Mouse (Mus musculus) retina, postnatal 1 day (tissue): ENCODE data around the gene Dkc1.

ENCODE experiments used
- DNase-seq: peaks from one replicate; pipeline ENCODE4 v3.0.0-alpha.2; 2012

Dkc1 gene

GRCm38 (mm10) chrX:75095369-75096162 lies at the start of gene Dkc1:
TSS of gene Dkc1 (plus strand) at chrX:75095854.
- DNase-seq = peak; percentile 96

DNA sequence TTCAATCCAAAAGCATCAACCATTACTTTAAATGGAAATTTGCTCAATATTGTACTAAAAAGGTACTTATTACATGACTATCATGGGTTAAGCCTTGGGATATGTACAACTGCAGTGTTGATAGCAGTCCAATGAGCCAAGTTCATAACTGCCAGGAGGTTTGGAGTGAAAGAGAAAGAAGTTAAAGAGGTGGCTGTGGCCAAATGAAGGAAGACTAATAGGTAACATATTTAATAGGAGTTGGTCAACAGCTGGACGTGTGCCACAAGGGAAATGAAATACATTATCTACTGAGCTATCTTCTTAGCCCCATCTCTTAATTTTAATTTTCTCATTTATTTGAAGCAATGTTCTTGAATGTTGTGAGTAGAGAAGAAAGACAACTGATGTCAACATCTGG lies 49.7 kb upstream of the Dkc1 start:
- no peak for DNase-seq

DNA sequence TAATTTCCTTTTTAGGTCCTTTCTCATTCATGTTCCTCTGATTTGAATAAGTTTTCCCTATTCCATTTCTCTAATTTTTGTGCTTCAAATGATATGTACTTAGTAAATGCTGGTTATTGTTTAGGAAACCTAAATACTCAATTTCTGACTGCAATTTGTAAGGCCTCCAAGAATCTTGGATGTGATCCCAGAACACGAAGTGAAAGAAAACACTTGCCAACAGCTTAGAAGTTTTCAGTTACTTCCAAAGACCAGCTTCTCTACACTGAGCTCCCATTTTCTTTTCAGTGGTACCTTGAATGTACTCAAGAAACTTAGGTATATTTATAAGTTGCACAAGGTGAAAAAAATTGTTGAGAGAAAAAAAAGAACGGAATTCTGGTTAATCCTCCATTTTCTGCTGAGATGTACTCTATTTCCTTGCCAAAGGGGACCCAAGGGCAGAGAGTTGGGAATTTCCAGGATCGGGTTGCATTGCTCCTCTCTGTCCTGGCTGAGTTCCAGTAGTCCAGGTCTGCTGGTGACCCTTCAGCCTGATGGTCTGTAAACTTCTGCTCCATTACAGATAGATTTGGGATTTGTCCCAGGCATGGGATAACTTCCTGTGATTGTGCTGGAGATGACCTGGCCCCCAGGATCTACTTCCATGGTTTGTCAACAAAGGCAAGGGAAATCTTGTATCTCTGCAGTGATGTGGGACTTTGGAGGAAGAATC lies 48.6 kb upstream of the Dkc1 start:
- DNase-seq = no peak

DNA sequence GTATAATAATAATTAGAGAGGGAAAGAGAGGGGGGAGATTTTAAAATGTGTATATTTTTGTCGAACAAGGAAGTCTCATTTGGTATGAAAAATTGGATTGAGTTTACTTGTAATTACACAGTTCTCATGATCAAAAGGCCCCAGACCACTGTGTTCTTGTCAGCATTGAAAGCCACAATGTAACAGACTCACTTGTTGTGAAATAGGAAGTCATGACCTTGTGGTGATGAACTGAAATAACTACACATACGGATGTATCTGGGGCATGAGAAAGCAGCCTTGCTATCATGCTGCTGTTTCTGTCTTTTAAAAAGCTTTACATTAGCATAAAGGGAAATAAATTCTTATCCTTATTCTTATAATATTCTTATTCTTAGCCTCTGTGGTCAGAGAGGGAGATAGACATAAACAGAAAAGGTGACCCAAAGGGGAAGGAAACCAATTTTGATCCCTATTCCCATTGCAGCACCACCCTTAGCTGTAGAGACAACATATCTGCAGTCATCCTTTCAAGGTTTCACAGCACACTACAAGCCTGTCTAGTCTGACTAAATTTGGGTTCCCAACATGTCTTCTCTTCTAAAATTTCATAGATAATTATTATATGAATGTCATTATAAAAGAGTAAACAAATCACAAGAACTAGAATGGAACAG lies 39.4 kb upstream of the Dkc1 start:
- no peak for DNase-seq

DNA sequence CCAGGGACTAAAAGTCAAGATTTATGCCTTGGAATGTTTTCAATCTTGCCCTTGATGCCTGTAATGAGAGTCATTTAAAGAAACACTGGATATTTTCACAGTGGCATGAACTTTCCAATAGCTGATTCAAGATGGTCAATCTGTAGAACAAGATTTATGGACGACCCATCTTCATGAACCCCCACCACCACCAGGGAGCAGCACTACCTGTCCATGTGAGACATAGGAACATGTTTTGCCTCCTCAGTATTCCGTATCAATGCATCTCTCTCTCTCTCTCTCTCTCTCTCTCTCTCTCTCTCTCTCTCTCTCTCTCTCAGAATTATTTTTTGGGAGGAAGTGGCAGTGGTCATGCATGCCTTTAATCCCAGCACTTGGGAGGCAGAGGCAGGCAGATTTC lies 13.3 kb upstream of the Dkc1 start:
- no peak for DNase-seq

- DNase-seq = peak; percentile 49
These were observed 11.5 kb upstream of the Dkc1 start for GRCm38 (mm10) chrX:75083982-75084773.

DNA sequence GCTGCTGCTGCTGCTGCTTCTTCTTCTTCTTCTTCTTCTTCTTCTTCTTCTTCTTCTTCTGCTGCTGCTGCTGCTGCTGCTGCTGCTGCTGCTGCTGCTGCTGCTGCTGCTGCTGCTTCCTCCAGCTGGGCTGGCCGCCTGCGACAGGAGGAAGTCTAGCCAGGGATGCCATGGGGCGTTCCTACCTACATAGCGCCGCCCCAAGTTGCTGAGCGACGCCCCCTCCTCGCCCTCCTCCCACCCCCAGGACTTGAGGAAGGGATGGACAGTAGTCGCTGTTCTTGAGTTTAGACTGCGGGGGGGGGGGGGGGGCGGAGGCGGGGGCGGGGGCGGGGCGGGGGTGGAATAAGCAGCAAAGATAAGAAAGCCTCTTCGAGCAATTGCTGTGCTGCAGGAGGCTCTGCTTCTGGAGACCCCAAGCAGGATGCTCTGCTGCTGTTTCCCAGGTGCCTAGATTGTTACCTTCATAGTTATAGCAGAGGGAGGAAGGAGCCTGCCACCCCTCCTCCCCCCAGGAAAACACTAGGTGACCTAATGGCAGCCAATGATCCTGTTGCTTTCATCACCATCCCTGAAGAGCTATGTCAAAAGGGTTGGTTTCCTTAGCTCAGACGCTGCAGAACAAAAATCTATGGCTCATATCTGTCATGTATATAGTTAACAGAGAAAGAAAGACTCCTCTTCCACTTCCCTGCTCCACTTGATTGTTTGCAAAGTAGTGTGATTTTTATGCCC lies 10.7 kb upstream of the Dkc1 start, which contains the start of gene Gab3:
Gene Gab3, minus strand, starts transcription at position 685 of the 735 bp plus-strand sequence.
- peak; percentile 78 for DNase-seq

DNA sequence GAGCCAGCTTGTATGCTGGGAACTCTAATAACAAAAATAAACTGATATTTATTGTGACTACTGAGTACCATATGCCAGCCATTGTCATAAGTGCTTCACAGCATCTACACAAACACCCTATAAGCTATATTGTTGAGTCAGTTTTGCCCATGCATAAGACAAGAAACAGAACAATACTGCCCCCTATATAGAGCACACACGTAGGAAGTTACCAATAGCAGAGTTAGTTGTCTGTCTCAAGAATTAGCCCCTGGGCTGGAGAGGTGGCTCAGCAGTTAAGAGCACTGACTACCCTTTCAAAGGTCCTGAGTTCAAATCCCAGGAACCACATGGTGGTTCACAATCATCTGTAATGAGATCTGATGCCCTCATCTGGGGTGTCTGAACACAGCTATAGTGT lies 10.0 kb upstream of the Dkc1 start:
- DNase-seq = peak; percentile 2

DNA sequence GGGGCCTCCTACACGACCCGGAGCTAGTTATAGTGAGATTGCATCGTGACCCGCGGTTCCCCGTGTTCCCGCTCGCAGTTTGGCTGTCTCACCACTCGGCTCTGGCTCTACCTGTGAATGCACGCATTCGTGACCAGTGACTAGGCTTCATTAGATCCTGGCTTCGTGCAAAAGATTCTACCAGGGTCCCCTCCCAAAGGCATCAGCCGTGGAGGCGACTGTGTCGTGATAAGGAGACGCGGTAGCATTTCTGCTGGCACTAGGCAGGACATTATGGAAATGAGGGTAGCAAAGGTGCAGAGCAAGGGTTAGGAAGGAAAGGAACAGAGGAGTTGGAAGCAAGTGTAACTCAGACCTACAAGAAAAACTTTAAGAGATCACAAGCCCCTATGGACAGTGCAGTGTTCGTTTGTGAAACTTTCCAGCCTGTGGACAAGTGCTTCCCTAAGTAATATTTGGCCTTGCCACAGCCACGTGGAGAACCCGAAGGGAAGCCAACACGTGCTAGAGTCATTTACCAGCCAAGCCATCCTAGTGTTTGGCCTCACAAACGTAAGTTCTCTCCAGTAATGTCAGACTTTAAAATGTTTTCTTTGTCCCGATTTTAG lies 613 bp downstream of the Dkc1 start:
- peak; percentile 11 for DNase-seq

DNA sequence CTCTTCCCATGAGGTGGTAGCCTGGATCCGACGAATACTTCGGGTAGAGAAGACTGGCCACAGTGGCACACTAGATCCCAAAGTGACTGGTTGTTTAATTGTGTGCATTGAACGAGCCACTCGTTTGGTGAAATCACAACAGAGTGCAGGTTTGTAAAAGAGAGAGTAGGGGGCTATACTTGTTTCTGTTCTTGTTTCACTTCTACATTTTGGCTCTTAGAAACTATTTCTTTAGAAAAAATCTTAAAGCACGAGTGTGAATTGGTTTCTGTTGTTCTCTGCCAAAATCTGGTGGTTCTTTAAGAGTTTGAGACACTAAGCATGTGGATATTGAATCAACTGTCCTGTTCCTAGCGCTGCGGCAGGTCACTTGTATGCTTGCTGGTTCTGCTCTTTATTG lies 3.1 kb downstream of the Dkc1 start:
- DNase-seq = no peak

GRCm38 (mm10) chrX:75102293-75102692 lies 6.6 kb downstream of the Dkc1 start:
- DNase-seq = no peak

- no peak for DNase-seq
These were observed 19.9 kb downstream of the Dkc1 start for GRCm38 (mm10) chrX:75115550-75115949.

DNA sequence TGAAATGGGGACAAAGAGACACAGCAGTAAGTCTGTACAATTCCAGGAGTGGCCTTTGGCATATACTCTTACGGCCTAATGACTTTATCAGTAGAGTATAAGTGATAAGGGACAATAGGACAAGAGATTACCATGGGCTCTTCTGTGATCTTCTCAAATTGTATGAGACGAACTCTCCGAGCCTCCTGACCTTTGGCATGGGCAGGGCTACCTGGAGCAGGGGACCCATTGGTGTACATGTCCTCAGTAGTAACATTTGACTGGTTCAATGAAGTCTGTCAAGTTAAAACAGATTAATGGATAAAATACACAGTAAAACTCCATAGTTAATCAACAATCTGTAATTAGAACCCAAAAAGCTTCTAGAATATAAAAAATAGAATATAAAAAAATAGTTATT lies 30.0 kb downstream of the Dkc1 start:
- DNase-seq = no peak

- no peak for DNase-seq
These were observed 31.2 kb downstream of the Dkc1 start for GRCm38 (mm10) chrX:75126893-75127292.

DNA sequence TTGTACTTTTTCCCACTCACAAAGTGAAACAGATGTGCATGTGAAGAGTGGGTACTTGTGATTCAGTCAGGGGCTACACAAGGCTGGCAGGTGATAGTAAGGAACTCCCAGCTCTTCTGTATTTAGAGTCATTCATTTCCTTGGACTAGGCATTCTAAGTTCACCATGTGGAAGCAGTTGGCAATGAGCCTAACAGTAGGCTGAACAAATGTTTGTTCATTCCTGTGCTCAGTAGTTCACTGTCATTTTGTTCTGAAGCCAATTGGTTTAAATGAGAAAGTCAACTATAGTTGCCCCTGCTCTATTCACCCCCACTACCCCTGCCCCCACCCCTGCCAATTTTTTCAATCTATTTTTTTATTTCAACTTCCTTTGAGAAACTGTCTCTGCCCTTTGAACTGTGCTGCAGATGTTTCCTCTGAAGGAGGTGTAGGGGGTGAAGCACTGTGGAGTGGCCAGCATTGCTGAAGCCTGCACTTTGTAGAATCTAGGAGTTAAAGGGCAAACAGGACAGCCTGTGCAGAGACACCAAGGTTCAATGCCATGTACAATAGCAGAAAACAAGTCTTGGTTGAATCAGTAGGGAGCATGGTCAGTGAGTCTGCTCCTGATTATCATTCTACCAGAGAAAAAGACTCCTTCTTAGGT lies 32.8 kb downstream of the Dkc1 start:
- DNase-seq = no peak

GRCm38 (mm10) chrX:75129474-75129873 lies 33.8 kb downstream of the Dkc1 start:
- no peak for DNase-seq

DNA sequence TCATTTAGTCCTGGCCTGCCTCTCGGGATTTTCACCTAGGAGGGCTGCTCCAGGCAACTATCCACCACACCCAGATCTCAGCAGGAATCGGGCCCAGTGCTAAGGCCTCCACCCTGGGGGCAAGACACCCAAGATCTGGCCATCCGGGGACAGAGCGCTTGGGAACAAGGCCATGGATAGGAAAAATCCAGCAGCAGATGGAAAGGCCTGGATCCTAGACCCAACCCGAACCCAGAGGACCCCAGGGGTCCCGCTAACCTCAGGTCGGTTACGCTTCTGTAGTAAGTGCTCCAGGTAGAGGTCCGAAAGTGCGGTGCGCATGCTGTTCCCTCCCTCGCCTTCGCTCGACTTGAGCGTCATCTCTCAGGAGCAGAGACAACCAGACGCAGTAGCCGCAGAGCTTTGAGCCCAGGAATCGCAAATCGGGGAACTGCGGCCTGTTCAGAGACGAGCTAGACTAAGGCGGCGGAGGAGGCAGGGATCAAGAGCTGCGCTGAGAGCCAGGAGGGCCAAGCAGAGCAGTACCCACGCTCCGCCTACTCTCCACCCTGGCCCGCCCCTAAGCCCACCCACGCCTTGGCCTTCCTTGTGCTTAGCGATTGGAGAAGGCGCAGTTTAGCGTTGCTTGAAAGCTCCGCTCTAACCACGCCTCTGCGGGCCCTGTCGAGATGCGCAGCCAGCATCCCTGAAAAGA lies 35.0 kb downstream of the Dkc1 start, which contains the start of gene Mpp1:
Gene Mpp1, minus strand, starts transcription at position 550 of the 694 bp plus-strand sequence.
- DNase-seq = peak; percentile 88

- DNase-seq = no peak
These were observed 41.3 kb downstream of the Dkc1 start for GRCm38 (mm10) chrX:75136938-75137337.

GRCm38 (mm10) chrX:75137729-75138128 lies 42.1 kb downstream of the Dkc1 start:
- DNase-seq = no peak

DNA sequence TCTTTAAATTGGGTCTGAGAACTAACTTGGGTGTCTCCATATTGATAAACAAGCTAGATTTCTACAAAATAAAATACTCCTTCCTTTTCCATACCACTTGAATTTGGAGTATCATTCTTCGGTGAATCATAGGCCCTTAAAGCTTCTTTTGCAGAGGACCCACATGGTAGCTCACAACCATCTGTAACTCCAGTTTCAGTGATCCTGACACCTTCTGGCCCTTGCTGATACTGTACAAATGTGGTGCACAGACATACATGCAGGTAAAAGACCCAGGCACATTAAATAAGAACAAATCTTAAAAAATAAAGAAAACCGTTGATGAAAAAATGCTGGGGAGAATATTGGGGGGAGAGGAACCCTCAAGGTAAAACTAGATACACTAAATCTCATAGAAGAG lies 42.5 kb downstream of the Dkc1 start:
- no peak for DNase-seq
